Mouse (Mus musculus): Measurements from ENCODE around the gene Myh10. TPM values are rescaled to one million over a fixed set of nuclear protein-coding genes. Genes with fewer than 3 reads are reported as not detected.

Myh10 gene
- polyA plus RNA-seq (2014; fragmentation: Nextera tagmentation; extraction: Ambion mirVana) = 114 and 118 TPM in 2 replicates

- H3K36me3 ChIP-seq (ENCODE audit: control insufficient read depth, insufficient read depth, low read length) = no peaks in the 10 kb centered on the region
- H3K4me2 ChIP-seq (replicated peaks; ENCODE audit: low read depth, low read length) = peak within 1 kb of the TSS; percentile 48
- H3K9me3 ChIP-seq (ENCODE audit: control insufficient read depth, low read depth, low read length) = no peaks in the 10 kb centered on the region
- no peaks in the 10 kb centered on the region for H3K27me3 ChIP-seq (ENCODE audit: control insufficient read depth, insufficient read depth, low read length)
- H3K4me1 ChIP-seq (ENCODE audit: control insufficient read depth, insufficient read depth, low read length) = peaks cover 4% of the 10 kb centered on the region; the same call in 1 of the 2 replicates
- peak within 1 kb of the TSS; percentile 95 for H3K9ac ChIP-seq (replicated peaks; ENCODE audit: low read depth, low read length)
- peak within 1 kb of the TSS; percentile 98 for H3K27ac ChIP-seq (ENCODE audit: low read length)
- H3K4me3 ChIP-seq (ENCODE audit: low read depth, low read length) = peak within 1 kb of the TSS; percentile 92
- peak; percentile 99 for ATAC-seq (ENCODE audit: insufficient number of reproducible peaks, insufficient read depth, low FRiP score, low read depth)
- under 1% methylated on average over 51 of the region's 51 CpGs for WGBS
Observed at GRCm38 (mm10) chr11:68691321-68692009, at the start of gene Myh10. Gene Myh10 (plus strand): TSS chr11:68691559.

- Histone ChIP-seq H3K4me2 (replicated peaks; ENCODE audit: low read depth, low read length) (no peak overlapping the region), H3K9ac (replicated peaks; ENCODE audit: low read depth, low read length) (no peak overlapping the region), H3K27ac (ENCODE audit: low read length) (no peak overlapping the region), H3K4me3 (ENCODE audit: low read depth, low read length) (no peak overlapping the region), H3K36me3 (ENCODE audit: control insufficient read depth, insufficient read depth, low read length) (no peaks in the 10 kb centered on the region), H3K4me1 (ENCODE audit: control insufficient read depth, insufficient read depth, low read length) (peaks cover 3% of the 10 kb centered on the region; the same call in 1 of the 2 replicates), H3K9me3 (ENCODE audit: control insufficient read depth, low read depth, low read length) (peaks cover 4% of the 10 kb centered on the region; the same call in 1 of the 2 replicates), H3K27me3 (ENCODE audit: control insufficient read depth, insufficient read depth, low read length) (no peaks in the 10 kb centered on the region)
- ATAC-seq (ENCODE audit: insufficient number of reproducible peaks, insufficient read depth, low FRiP score, low read depth) = no peak
- 57% methylated on average over 6 of the region's 6 CpGs for WGBS
Observed at GRCm38 (mm10) chr11:68644781-68645180, 46.6 kb upstream of the Myh10 start.

GRCm38 (mm10) chr11:68647808-68648207 lies 43.6 kb upstream of the Myh10 start:
- H3K36me3 ChIP-seq (ENCODE audit: control insufficient read depth, insufficient read depth, low read length) = no peaks in the 10 kb centered on the region
- no peak overlapping the region for H3K27ac ChIP-seq (ENCODE audit: low read length)
- peaks cover 3% of the 10 kb centered on the region; the same call in 1 of the 2 replicates for H3K4me1 ChIP-seq (ENCODE audit: control insufficient read depth, insufficient read depth, low read length)
- no peaks in the 10 kb centered on the region for H3K9me3 ChIP-seq (ENCODE audit: control insufficient read depth, low read depth, low read length)
- no peaks in the 10 kb centered on the region for H3K27me3 ChIP-seq (ENCODE audit: control insufficient read depth, insufficient read depth, low read length)
- H3K9ac ChIP-seq (replicated peaks; ENCODE audit: low read depth, low read length) = no peak overlapping the region
- ATAC-seq (ENCODE audit: insufficient number of reproducible peaks, insufficient read depth, low FRiP score, low read depth) = no peak
- H3K4me2 ChIP-seq (replicated peaks; ENCODE audit: low read depth, low read length) = no peak overlapping the region
- no peak overlapping the region for H3K4me3 ChIP-seq (ENCODE audit: low read depth, low read length)
- WGBS = 47% methylated on average over 5 of the region's 5 CpGs

GRCm38 (mm10) chr11:68648385-68649148 lies 42.8 kb upstream of the Myh10 start:
- Histone ChIP-seq H3K4me1 (ENCODE audit: control insufficient read depth, insufficient read depth, low read length) (peaks cover 3% of the 10 kb centered on the region; the same call in 1 of the 2 replicates), H3K27ac (ENCODE audit: low read length) (no peak overlapping the region), H3K4me3 (ENCODE audit: low read depth, low read length) (no peak overlapping the region), H3K27me3 (ENCODE audit: control insufficient read depth, insufficient read depth, low read length) (no peaks in the 10 kb centered on the region), H3K9me3 (ENCODE audit: control insufficient read depth, low read depth, low read length) (no peaks in the 10 kb centered on the region), H3K36me3 (ENCODE audit: control insufficient read depth, insufficient read depth, low read length) (no peaks in the 10 kb centered on the region), H3K4me2 (replicated peaks; ENCODE audit: low read depth, low read length) (no peak overlapping the region), H3K9ac (replicated peaks; ENCODE audit: low read depth, low read length) (no peak overlapping the region)
- ATAC-seq (ENCODE audit: insufficient number of reproducible peaks, insufficient read depth, low FRiP score, low read depth) = no peak
- 63% methylated on average over 15 of the region's 16 CpGs for WGBS

- Histone ChIP-seq H3K4me3 (ENCODE audit: low read depth, low read length) (no peak overlapping the region), H3K9me3 (ENCODE audit: control insufficient read depth, low read depth, low read length) (no peaks in the 10 kb centered on the region), H3K36me3 (ENCODE audit: control insufficient read depth, insufficient read depth, low read length) (no peaks in the 10 kb centered on the region), H3K27ac (ENCODE audit: low read length) (no peak overlapping the region), H3K9ac (replicated peaks; ENCODE audit: low read depth, low read length) (no peak overlapping the region), H3K4me2 (replicated peaks; ENCODE audit: low read depth, low read length) (no peak overlapping the region), H3K27me3 (ENCODE audit: control insufficient read depth, insufficient read depth, low read length) (no peaks in the 10 kb centered on the region), H3K4me1 (ENCODE audit: control insufficient read depth, insufficient read depth, low read length) (peaks cover 9% of the 10 kb centered on the region; the same call in 1 of the 2 replicates)
- WGBS = 87% methylated on average over 2 of the region's 2 CpGs
- no peak for ATAC-seq (ENCODE audit: insufficient number of reproducible peaks, insufficient read depth, low FRiP score, low read depth)
Observed at GRCm38 (mm10) chr11:68651518-68651917, 39.8 kb upstream of the Myh10 start.

GRCm38 (mm10) chr11:68655524-68655923 lies 35.8 kb upstream of the Myh10 start:
- Histone ChIP-seq H3K27me3 (ENCODE audit: control insufficient read depth, insufficient read depth, low read length) (no peaks in the 10 kb centered on the region), H3K4me1 (ENCODE audit: control insufficient read depth, insufficient read depth, low read length) (peaks cover 20% of the 10 kb centered on the region; the same call in 1 of the 2 replicates), H3K36me3 (ENCODE audit: control insufficient read depth, insufficient read depth, low read length) (no peaks in the 10 kb centered on the region), H3K9ac (replicated peaks; ENCODE audit: low read depth, low read length) (no peak overlapping the region), H3K9me3 (ENCODE audit: control insufficient read depth, low read depth, low read length) (no peaks in the 10 kb centered on the region), H3K4me3 (ENCODE audit: low read depth, low read length) (no peak overlapping the region), H3K4me2 (replicated peaks; ENCODE audit: low read depth, low read length) (no peak overlapping the region), H3K27ac (ENCODE audit: low read length) (no peak overlapping the region)
- 74% methylated on average over 1 of the region's 1 CpGs for WGBS
- no peak for ATAC-seq (ENCODE audit: insufficient number of reproducible peaks, insufficient read depth, low FRiP score, low read depth)

GRCm38 (mm10) chr11:68656887-68657685 lies 34.3 kb upstream of the Myh10 start:
- H3K4me3 ChIP-seq (ENCODE audit: low read depth, low read length) = no peak overlapping the region
- no peak overlapping the region for H3K4me2 ChIP-seq (replicated peaks; ENCODE audit: low read depth, low read length)
- H3K36me3 ChIP-seq (ENCODE audit: control insufficient read depth, insufficient read depth, low read length) = no peaks in the 10 kb centered on the region
- no peaks in the 10 kb centered on the region for H3K27me3 ChIP-seq (ENCODE audit: control insufficient read depth, insufficient read depth, low read length)
- no peaks in the 10 kb centered on the region for H3K9me3 ChIP-seq (ENCODE audit: control insufficient read depth, low read depth, low read length)
- H3K27ac ChIP-seq (ENCODE audit: low read length) = peak overlapping the region; percentile 86
- no peak overlapping the region for H3K9ac ChIP-seq (replicated peaks; ENCODE audit: low read depth, low read length)
- H3K4me1 ChIP-seq (ENCODE audit: control insufficient read depth, insufficient read depth, low read length) = peaks cover 20% of the 10 kb centered on the region; the same call in 1 of the 2 replicates
- 21% methylated on average over 6 of the region's 6 CpGs for WGBS
- ATAC-seq (ENCODE audit: insufficient number of reproducible peaks, insufficient read depth, low FRiP score, low read depth) = peak; percentile 42; the same call in 1 of the 2 replicates

GRCm38 (mm10) chr11:68657811-68658210 lies 33.5 kb upstream of the Myh10 start:
- no peak overlapping the region for H3K4me3 ChIP-seq (ENCODE audit: low read depth, low read length)
- H3K9me3 ChIP-seq (ENCODE audit: control insufficient read depth, low read depth, low read length) = no peaks in the 10 kb centered on the region
- H3K27me3 ChIP-seq (ENCODE audit: control insufficient read depth, insufficient read depth, low read length) = no peaks in the 10 kb centered on the region
- no peaks in the 10 kb centered on the region for H3K36me3 ChIP-seq (ENCODE audit: control insufficient read depth, insufficient read depth, low read length)
- peak overlapping the region; percentile 86 for H3K27ac ChIP-seq (ENCODE audit: low read length)
- H3K4me2 ChIP-seq (replicated peaks; ENCODE audit: low read depth, low read length) = no peak overlapping the region
- 25% methylated on average over 9 of the region's 9 CpGs for WGBS
- peaks cover 20% of the 10 kb centered on the region; the same call in 1 of the 2 replicates for H3K4me1 ChIP-seq (ENCODE audit: control insufficient read depth, insufficient read depth, low read length)
- H3K9ac ChIP-seq (replicated peaks; ENCODE audit: low read depth, low read length) = no peak overlapping the region
- peak; percentile 72; the same call in 1 of the 2 replicates for ATAC-seq (ENCODE audit: insufficient number of reproducible peaks, insufficient read depth, low FRiP score, low read depth)
